Mouse (Mus musculus) frontal cortex, adult 2 months (tissue): ENCODE data around the gene Gm28038. TPM values are rescaled to one million over a fixed set of nuclear protein-coding genes. Genes with fewer than 3 reads are reported as not detected.

Experiments
- DNase-seq, 2 experiments: peaks; one replicate each; pipeline ENCODE4 v3.0.0; 2022; ENCODE audit warnings: low spot score in 1 of 2; ENCODE audit errors: extremely low spot score in 1 of 2
- polyA plus RNA-seq: library from polyadenylated mRNA; depleted of rRNA; stranded (reverse); fragments of >200 nt; gene quantifications from 2 replicates; pipeline ENCODE4 v1.2.3, GENCODE M21; 2012

Gene Gm28038
- polyA plus RNA-seq, 1 experiment: not detected

GRCm38 (mm10) chr2:30255631-30256395, 25.0 kb upstream of the Gm28038 start:
- no peak for DNase-seq

- DNase-seq: no peak
Observed at GRCm38 (mm10) chr2:30256616-30257350, 24.1 kb upstream of the Gm28038 start.

GRCm38 (mm10) chr2:30257699-30258460, 23.0 kb upstream of the Gm28038 start:
- no peak for DNase-seq

- DNase-seq: no peak
Observed at GRCm38 (mm10) chr2:30258600-30258999, 22.2 kb upstream of the Gm28038 start.

GRCm38 (mm10) chr2:30259131-30260064, 21.4 kb upstream of the Gm28038 start:
- DNase-seq: no peak

- DNase-seq: no peak
Observed at GRCm38 (mm10) chr2:30261064-30261736, 19.6 kb upstream of the Gm28038 start.

- DNase-seq: no peak
Observed at GRCm38 (mm10) chr2:30261921-30262839, 18.7 kb upstream of the Gm28038 start.

- DNase-seq: peak in 1 of 2 experiments; percentile 72
Observed at GRCm38 (mm10) chr2:30262840-30263441, 17.9 kb upstream of the Gm28038 start.

- DNase-seq: no peak
Observed at GRCm38 (mm10) chr2:30263811-30264210, 17.0 kb upstream of the Gm28038 start.

GRCm38 (mm10) chr2:30264671-30265519, 15.9 kb upstream of the Gm28038 start:
- no peak for DNase-seq

- peak; percentile 55 for DNase-seq
Observed at GRCm38 (mm10) chr2:30265767-30266253, 15.0 kb upstream of the Gm28038 start, which contains the start of gene Phyhd1. Gene Phyhd1, plus strand, starts transcription at chr2:30266203.

GRCm38 (mm10) chr2:30266392-30266941, 14.4 kb upstream of the Gm28038 start:
- peak in 1 of 2 experiments; percentile 62 for DNase-seq

GRCm38 (mm10) chr2:30267466-30267865, 13.4 kb upstream of the Gm28038 start:
- DNase-seq: no peak

- DNase-seq: no peak
Observed at GRCm38 (mm10) chr2:30268371-30268770, 12.5 kb upstream of the Gm28038 start.

GRCm38 (mm10) chr2:30269241-30269990, 11.4 kb upstream of the Gm28038 start:
- no peak for DNase-seq

GRCm38 (mm10) chr2:30270134-30270533, 10.7 kb upstream of the Gm28038 start:
- peak; percentile 54 to 84 for DNase-seq
